17 mouse cellular contexts compared by ENCODE assay signal in the genomic region with DNA sequence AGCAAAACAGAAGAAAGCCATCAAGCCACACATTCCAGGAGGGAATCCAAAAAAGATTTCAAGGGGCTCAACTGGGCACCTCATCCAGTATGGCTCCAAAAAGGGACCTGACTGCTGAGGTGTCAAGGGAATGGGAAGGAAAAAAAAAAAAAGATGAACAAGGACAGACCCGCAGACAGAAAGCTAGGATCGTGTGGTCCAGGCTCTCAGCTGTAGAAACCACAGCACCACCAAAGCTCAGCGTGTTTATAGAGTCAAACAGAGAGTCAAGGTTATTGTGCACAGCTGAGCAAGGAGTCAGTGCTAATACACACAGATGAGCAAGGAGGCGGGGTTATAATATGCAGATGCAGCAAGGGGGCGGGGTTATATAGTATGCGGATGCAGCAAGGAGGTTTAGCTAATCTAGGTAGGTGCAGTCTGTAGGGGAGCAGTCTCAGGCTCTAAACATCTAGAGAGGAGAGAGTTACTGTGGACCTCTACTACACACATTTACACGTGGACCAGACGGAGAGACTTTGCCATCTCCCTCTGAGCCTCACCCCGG. TPM values are rescaled to one million over a fixed set of nuclear protein-coding genes. Genes with fewer than 3 reads are reported as not detected.
DNase-seq lines count a peak whose midpoint lies in the region; ATAC-seq and TF ChIP-seq lines count a peak whose summit lies in the region.
"Had no signal": no experiment of that assay in that cellular context is flagged by ENCODE, and none has a peak within 500 bp of the region (broad histone marks: within the 10 kb centered on the region; RNA-seq: fewer than 3 reads in every experiment).

No protein-coding gene starts in this region.

- TF ChIP-seq EP300 in MEL (IDR thresholded peaks at IDR 0.05; ENCODE audit: low read depth in 1 of 2, low read length in 2 of 2) = no peak

- WGBS in liver, embryonic 11.5 days = 60% methylated on average over 9 of the region's 9 CpGs

- H3K9me3 ChIP-seq in MEL (replicated peaks; ENCODE audit: insufficient read depth, low read length) = no peaks in the 10 kb centered on the region
- no peaks in the 10 kb centered on the region for H3K9me3 ChIP-seq in liver, embryonic 11.5 days (ENCODE audit: control insufficient read depth, low read length)
- H3K9me3 ChIP-seq: embryonic facial prominence, embryonic 13.5 days; forebrain, embryonic 13.5 days; limb, embryonic 12.5 days had no signal

- DNase-seq in thymus, postnatal 14 days = peak; percentile 19
- no peak for DNase-seq in thymus, postnatal 25 days
- DNase-seq in MEL (ENCODE audit: low read depth, low spot score) = peak; percentile 69
- no peak for DNase-seq in liver, embryonic 11.5 days (ENCODE audit: low spot score)
- DNase-seq in splenic B cell, adult 2 months (ENCODE audit: low read depth, low spot score) = peak; percentile 44
- DNase-seq in cerebellum, postnatal 14 days = no peak
- DNase-seq in testis, postnatal 10 days (ENCODE audit: low spot score) = no peak
- DNase-seq in heart, adult 9 months (ENCODE audit: low spot score in 2 of 2) = no peak
- DNase-seq: cerebellum, postnatal 25 days; kidney, postnatal 36 days; layer of hippocampus, postnatal 36 days; lung, postnatal 10 days; thymus, adult 2 months had no signal

- H3K4me3 ChIP-seq in MEL (ENCODE audit: control insufficient read depth in 1 of 2, insufficient read depth in 1 of 2, low read depth in 2 of 2, low read length in 2 of 2) = no peak overlapping the region
- H3K4me3 ChIP-seq in liver, embryonic 11.5 days (ENCODE audit: low read depth, low read length) = no peak overlapping the region
- H3K4me3 ChIP-seq: embryonic facial prominence, embryonic 13.5 days; forebrain, embryonic 13.5 days; limb, embryonic 12.5 days had no signal

- H3K27me3 ChIP-seq in MEL (ENCODE audit: control insufficient read depth in 1 of 2, insufficient read depth in 2 of 2, low read length in 2 of 2) = no peaks in the 10 kb centered on the region
- no peaks in the 10 kb centered on the region for H3K27me3 ChIP-seq in liver, embryonic 11.5 days (replicated peaks; ENCODE audit: control insufficient read depth, insufficient read depth, low read length)
- no peaks in the 10 kb centered on the region for H3K27me3 ChIP-seq in splenic B cell, adult 2 months (ENCODE audit: control insufficient read depth, insufficient read depth, low read length, poor library complexity, severe bottlenecking)
- H3K27me3 ChIP-seq: embryonic facial prominence, embryonic 13.5 days; forebrain, embryonic 13.5 days; limb, embryonic 12.5 days had no signal

- peak; percentile 80 for ATAC-seq in liver, embryonic 11.5 days (replicated peaks; ENCODE audit: low FRiP score)
- ATAC-seq: forebrain, embryonic 13.5 days had no signal

- no peak for TF ChIP-seq CTCF in MEL (IDR thresholded peaks at IDR 0.05 in 2 of 3, conservative IDR thresholded peaks at IDR 0.05 in 1 of 3; ENCODE audit: control insufficient read depth in 1 of 3, insufficient read depth in 1 of 3, low read depth in 2 of 3, low read length in 3 of 3, poor library complexity in 1 of 3, severe bottlenecking in 1 of 3)

- no peak overlapping the region for H3K4me2 ChIP-seq in liver, embryonic 11.5 days
- H3K4me2 ChIP-seq: embryonic facial prominence, embryonic 13.5 days; forebrain, embryonic 13.5 days; limb, embryonic 12.5 days; midbrain, embryonic 11.5 days had no signal

- H3K9ac ChIP-seq in MEL (ENCODE audit: control insufficient read depth, low read depth, low read length, poor library complexity, severe bottlenecking) = no peak overlapping the region
- H3K9ac ChIP-seq in liver, embryonic 11.5 days (ENCODE audit: low read depth, low read length) = no peak overlapping the region
- H3K9ac ChIP-seq: embryonic facial prominence, embryonic 13.5 days; forebrain, embryonic 13.5 days; limb, embryonic 12.5 days had no signal

- H3K27ac ChIP-seq in MEL (ENCODE audit: control insufficient read depth, low read depth, low read length) = no peak overlapping the region
- no peak overlapping the region for H3K27ac ChIP-seq in liver, embryonic 11.5 days (ENCODE audit: low read depth, low read length)
- H3K27ac ChIP-seq: embryonic facial prominence, embryonic 13.5 days; forebrain, embryonic 13.5 days; limb, embryonic 12.5 days had no signal

- no peaks in the 10 kb centered on the region for H3K79me2 ChIP-seq in MEL (ENCODE audit: control insufficient read depth, insufficient read depth, low read length, poor library complexity)

- TF ChIP-seq RAD21 in MEL (IDR thresholded peaks at IDR 0.05; ENCODE audit: low read depth, low read length) = no peak

- peaks cover 8 to 32% of the 10 kb centered on the region in 2 experiments for H3K4me1 ChIP-seq in MEL (ENCODE audit: control insufficient read depth in 1 of 2, insufficient read depth in 2 of 2, low read length in 2 of 2)
- peaks cover 20% of the 10 kb centered on the region for H3K4me1 ChIP-seq in liver, embryonic 11.5 days (replicated peaks; ENCODE audit: control insufficient read depth, insufficient read depth, low read length)
- H3K4me1 ChIP-seq: forebrain, embryonic 13.5 days had no signal

- H3K36me3 ChIP-seq in MEL (ENCODE audit: control insufficient read depth in 1 of 2, insufficient read depth in 2 of 2, low read length in 2 of 2) = peaks cover 0 to 33% of the 10 kb centered on the region in 2 experiments; a peak in 2 of 4 replicates
- H3K36me3 ChIP-seq in liver, embryonic 11.5 days (ENCODE audit: control insufficient read depth, insufficient read depth, low read length) = no peaks in the 10 kb centered on the region
- no peaks in the 10 kb centered on the region for H3K36me3 ChIP-seq in splenic B cell, adult 2 months (ENCODE audit: control insufficient read depth, insufficient read depth, low read length, poor library complexity, severe bottlenecking)
- H3K36me3 ChIP-seq: embryonic facial prominence, embryonic 13.5 days; limb, embryonic 12.5 days had no signal

- TF ChIP-seq POLR2A in MEL (IDR thresholded peaks at IDR 0.05; ENCODE audit: control insufficient read depth in 1 of 2, insufficient read depth in 1 of 2, low read depth in 1 of 2, low read length in 2 of 2, poor library complexity in 1 of 2) = no peak

TF ChIP-seq in MEL, 35 proteins besides CTCF, POLR2A, EP300 and RAD21:
- TF ChIP-seq ELF1 (IDR thresholded peaks at IDR 0.05; ENCODE audit: low read depth, low read length) = no peak
- TF ChIP-seq NELFE (IDR thresholded peaks at IDR 0.05; ENCODE audit: low read depth, low read length) = no peak
- TF ChIP-seq MAX (IDR thresholded peaks at IDR 0.05; ENCODE audit: low read length) = no peak
- TF ChIP-seq USF1 (IDR thresholded peaks at IDR 0.05; ENCODE audit: low read depth, low read length) = no peak
- TF ChIP-seq GABPA (IDR thresholded peaks at IDR 0.05; ENCODE audit: low read depth, low read length) = no peak
- TF ChIP-seq CHD1 (IDR thresholded peaks at IDR 0.05; ENCODE audit: low read depth, low read length) = no peak
- TF ChIP-seq ETS1 (IDR thresholded peaks at IDR 0.05; ENCODE audit: low read depth, low read length) = no peak
- no peak for TF ChIP-seq ZNF384 (IDR thresholded peaks at IDR 0.05; ENCODE audit: low read depth, low read length)
- no peak for TF ChIP-seq MXI1 (IDR thresholded peaks at IDR 0.05; ENCODE audit: low read depth, low read length)
- no peak for TF ChIP-seq TBP (IDR thresholded peaks at IDR 0.05; ENCODE audit: low read depth, low read length)
- TF ChIP-seq USF2 (IDR thresholded peaks at IDR 0.05; ENCODE audit: borderline replicate concordance in 1 of 2, insufficient read depth in 1 of 2, low read depth in 1 of 2, low read length in 2 of 2) = no peak

RNA-seq across cellular contexts. Expression of gene Smu1, which starts 28.0 kb away (rescaled TPM):
- total RNA-seq in MEL (2012; rRNA removed) = 124 TPM in 2 replicates
- polyA plus RNA-seq in MEL (2012; ENCODE audit: insufficient read depth in 1 of 2, insufficient read length in 2 of 2, low read depth in 1 of 2, low replicate concordance in 2 of 2, missing spikeins in 1 of 2) = 100 to 1,000 TPM in 1 of 2 experiments, not detected in 1; 111 TPM
- polyA plus RNA-seq in liver, embryonic 11.5 days (2014; fragmentation: Nextera tagmentation; extraction: Ambion mirVana) = 167 and 178 TPM in 2 replicates

Comparison
In these comparisons a context has a peak if more than half of its experiments do, and no peak if none do; other contexts are left out.
1. DNase-seq: peak in thymus, postnatal 14 days (single experiment), MEL (single experiment) and splenic B cell, adult 2 months (single experiment); none in thymus, postnatal 25 days (single experiment), liver, embryonic 11.5 days (single experiment), cerebellum, postnatal 14 days (0 of 2), testis, postnatal 10 days (single experiment) and heart, adult 9 months (0 of 2).